Mouse (Mus musculus) cerebellum, postnatal 10 days (tissue): Measurements from ENCODE around the gene Psmd12.
"Not testable (repeated sequence)": the region's sequence is repeated elsewhere in the genome, so short reads cannot be mapped to it uniquely, and the experiment has no call there.

Source experiments
- DNase-seq, 2 experiments: peaks; one replicate each; pipeline ENCODE4 v3.0.0; 2021; ENCODE audit warnings: mixed read lengths in 2 of 2

Psmd12 gene

DNA sequence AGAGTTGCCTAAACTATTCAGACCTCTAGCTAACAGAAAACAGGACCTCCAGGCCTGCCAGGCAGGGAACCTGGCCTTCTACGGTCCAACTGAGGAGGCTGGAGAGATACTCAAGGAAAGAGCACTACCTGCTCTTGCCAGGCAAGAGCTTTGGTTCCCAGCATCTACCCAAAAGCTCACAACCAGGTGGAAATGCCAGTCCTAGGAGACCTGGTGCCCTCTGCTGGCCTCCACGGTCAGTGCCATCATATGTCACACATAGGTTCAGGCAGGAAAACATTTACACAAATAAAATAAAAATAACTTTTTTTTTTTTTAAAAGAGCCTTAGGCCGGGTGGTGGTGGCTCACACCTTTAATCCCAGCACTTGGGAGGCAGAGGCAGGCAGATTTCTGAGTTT, 16.8 kb upstream of the Psmd12 start:
- DNase-seq: peak in 1 of 2 experiments; percentile 26

DNA sequence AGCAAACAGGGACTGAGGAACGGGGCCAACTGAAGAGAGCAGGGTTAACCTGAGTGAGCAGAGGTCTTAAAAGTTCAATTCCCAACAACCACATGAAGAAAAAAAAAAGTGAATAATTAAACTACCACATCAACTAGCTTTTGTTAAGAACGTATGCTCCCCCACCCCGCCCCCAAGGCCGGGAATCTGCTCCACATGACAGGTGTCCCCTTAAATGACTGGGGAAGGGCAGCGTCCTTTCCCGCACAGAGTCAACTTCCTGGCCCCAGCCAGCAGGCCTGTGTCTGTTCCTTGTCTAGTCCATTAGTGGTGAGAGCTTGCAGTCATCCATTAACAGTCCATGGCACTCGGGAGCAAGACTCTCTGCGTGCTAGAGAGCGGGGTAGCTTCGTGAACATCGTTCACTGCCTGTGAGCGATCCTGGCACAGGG, 16.0 kb upstream of the Psmd12 start:
- peak in 1 of 2 experiments; percentile 25 for DNase-seq

DNA sequence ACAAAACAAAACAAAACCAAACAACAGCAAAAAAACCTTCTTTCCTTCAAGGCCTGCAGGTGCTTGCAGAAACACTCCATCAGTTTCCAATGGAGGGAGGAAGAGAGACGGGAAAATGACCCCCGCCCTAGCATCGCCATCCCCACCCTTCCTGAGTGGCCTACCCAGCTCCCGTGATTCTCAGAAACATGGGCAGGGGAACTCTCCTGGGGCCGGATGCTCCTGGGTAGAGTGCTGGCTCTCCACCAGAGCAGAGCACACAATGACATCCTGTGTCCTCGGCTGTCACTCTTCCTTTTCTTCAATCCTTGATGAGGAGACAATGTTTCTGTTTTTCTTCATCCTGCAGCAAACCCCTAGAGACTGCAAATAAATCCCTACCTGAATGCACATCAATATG, 15.1 kb upstream of the Psmd12 start:
- DNase-seq: peak in 1 of 2 experiments; percentile 29

DNA sequence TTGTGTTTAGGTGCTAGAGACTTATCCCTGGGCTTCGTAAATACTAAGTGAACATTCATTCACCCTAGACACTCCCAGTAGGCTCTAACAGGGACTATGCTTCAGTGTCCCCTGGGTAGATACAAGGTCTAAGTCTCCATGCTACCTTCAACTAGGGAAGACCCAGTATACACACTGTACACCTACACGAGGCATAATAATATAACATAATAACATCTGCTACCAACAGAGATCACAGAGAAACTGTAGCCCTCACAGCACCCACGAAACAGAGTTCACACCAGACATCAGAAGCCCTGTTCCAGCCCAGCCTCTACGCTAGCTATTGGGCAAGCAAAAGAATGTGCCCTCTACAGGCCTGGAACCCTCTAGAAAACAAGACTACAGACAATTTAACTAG, 14.2 kb upstream of the Psmd12 start:
- DNase-seq: no peak

DNA sequence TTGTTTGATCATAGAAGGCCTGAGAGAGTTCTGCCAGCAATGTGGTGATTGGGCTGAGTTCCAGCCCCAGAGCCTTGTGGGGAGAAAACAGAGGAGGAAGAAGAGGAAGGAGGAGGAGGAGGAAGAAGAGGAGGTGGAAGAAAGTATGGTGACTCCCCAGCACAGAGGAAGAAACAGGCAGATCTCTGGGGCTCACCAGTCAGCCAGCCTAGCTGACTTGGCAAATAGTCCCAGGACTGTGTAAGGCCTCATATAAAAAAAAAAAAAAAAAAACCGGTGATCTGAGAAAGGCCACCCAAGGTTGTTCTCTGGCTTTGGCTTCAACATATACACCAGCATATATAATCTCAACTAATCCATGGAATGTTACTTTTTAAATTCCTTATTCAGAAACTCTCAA, 13.3 kb upstream of the Psmd12 start:
- DNase-seq: no peak

DNA sequence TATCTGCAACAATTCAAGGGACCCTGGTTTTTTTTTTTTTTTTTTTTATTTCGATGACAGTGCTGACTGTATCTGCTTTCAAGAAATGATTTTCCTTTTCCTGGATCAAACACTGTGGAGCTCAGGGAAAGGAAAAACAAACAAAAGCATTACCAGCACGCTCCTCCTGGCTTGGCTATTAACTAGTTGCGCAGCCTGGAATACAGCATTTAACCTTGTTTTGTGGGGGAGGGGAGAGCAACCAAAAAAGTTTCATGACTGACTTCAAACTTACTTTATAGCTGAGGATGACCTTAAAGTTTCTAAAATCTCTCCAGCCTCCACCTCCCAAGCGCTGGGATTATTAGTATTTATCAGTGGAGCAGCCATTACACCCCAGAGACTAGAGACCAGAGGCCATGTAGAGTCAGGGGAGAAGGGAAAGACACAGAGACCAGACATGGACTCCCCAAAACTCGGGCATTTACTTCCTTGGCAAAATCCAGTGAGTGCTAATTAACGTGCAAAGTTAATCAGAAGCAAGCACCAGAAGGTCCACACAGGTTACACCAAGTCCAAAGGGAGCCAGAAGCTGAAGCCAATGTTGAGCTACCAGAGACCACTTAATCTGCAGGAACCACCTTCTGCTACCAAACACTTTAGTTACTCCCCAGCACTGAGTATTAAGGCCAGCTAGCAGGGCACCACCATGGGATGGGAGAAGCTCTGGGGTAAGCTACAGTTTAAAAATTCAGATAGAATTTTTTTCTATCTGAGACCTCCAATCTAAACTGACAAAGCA, 12.5 kb upstream of the Psmd12 start:
- DNase-seq: no peak

DNA sequence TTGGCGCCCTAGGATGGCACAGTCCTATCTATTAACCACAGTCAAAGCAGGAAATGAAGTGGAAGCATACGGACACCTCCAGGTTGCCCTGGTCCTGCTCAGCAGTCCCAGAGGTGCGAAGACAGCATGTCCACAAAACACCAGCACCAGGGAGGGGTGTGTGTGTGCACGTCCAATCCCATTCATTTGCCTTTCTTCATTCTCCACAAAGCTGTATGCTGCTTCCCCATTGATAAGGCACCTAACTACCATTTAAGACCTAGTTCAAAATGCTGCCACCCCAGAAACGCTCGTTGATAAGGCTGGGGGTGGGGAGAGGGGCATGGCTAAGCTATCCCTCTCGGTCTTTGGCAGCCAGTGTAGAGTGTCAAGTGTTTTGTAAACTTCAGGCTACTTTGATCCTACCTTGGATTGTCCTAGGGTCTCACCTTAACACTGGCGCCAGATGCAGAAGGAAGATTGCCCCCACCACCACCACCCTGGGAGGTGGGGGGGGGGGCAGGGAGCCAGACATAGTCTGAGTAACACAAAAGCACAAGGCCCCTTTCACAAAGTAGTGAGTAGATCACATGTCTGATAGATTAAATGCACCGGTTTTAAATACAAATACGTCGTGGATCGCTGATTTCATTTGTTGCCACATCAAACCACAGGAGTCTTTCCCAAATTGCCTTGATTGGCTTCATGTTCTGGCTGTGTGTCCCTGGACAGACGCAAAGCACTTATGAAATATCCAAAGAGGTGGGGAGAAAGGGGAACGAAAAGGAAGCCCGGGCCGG, 10.8 kb upstream of the Psmd12 start:
- DNase-seq: peak in 1 of 2 experiments; percentile 33

DNA sequence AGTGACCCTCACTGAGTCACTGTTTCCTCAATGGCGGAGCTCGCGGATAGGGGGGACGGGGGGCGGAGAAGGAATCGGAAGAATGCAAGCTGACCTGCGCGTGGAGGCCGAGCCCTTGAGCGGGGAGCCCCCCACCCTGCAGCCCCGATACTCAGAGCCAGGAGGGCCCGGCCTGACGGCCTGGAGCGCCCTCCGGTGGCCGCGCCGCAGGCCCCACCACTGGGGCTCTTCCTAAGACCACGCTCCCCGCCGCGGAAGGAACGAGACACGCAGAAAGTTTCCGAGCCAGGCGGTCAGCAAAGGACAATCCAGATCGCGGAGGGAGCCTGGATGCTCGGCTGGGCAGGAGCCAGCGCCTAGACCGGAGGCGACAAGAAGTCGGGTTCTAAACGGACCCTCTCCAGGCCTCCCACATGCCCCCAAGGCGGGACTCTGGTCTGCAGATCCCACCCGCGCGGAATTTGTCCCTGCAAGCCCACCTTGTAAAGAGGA, 10.2 kb upstream of the Psmd12 start:
- DNase-seq: peak; percentile 91 to 93

DNA sequence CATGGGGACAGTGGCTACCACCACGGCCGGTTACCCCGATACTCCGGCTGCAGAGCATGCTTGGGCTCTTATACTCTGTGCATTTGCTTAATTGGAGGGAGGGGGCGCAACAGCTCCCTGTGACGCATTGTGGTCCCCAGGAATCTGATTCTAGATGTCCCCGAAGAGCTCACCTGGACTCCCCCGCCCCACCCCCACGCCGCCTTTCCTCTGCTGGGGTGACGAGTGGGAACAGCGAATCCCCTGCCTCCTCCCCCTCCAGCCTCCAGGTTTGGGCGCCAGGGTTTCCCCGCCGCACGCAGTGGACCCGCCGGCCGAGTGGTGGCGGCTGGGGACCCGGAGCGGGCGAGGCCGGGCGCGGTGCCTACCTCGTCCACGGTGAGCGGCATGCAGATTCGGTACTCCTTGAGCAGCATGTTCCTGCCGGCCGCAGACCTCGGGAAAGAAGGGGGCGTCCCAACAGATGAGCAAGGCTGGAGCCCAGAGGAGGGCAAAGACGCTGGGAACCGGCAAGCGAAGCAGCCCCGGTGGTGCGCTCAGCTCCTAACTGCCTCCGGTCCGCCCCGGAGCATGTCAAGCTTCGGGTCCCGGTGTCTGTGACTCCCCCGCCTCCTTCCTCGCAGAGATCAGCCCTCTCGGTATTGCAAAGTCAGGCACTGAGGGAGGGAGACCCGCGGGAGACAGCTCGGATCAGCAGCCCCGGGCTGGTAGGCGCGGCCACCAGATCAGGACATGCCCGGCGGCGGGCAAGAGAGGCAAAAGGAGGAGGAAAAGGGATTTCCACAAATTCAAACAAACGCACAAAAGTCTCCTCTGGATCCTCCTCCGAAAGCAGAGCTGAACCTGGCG, 9.5 kb upstream of the Psmd12 start:
- DNase-seq: peak; percentile 84

DNA sequence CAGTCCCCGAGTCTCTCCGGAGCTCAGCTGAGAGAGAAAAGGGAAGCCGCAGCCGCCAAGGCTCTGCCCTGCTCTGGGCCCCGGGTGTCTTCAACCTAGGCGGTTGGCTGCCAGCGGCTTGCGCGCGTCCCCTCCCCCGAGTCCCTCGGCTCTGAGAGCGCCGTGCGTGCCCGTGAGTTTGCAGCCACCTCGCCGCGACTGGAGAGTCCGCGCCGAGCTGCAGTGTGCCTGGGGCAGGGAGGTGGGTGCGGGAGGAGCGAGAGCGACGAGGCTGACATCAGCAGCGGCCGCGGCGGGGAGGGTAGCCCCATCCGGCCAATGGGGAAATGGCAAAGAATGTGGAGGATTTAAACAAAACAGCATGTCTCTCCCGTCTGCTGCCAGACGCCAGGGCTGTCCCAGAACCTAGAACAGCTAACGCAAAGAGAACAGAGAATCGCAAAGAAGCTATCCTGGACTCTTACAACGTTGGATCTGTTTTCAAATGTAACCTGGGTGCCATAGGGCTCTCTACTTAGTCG, 8.7 kb upstream of the Psmd12 start, which contains the start of gene Pitpnc1:
Gene Pitpnc1 (minus strand): TSS at position 179 of the 521 bp plus-strand sequence.
- DNase-seq: peak; percentile 86 to 94

DNA sequence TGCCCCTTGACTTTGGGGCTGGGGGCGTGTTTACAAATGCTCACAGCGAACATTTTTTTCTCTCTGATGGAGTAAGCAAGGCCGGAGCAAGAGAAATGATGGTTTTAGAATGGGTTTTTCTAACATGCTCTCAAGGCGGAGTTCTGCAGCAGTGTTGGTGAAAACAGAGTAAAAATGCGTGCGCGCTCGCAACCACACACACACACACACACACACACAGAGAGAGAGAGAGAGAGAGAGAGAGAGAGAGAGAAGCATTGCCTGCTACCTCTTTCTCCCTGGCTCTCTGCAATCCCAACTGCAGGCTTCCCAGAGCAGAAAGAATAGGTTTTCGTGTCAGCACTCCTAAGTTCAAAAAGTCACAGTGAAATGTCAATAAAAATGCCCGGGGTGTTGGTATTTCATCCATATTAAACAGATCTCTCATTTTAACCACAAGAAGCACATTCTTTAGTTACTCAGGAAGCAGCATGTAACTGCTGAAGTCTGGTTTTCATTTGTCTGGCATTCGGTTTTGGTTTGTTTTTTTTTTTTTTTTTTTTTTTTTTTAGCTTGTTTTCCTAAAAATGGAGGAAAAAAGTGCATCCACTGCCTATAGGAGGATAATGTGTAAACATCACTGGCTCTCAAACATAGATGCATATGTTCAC, 8.1 kb upstream of the Psmd12 start:
- DNase-seq: no peak

DNA sequence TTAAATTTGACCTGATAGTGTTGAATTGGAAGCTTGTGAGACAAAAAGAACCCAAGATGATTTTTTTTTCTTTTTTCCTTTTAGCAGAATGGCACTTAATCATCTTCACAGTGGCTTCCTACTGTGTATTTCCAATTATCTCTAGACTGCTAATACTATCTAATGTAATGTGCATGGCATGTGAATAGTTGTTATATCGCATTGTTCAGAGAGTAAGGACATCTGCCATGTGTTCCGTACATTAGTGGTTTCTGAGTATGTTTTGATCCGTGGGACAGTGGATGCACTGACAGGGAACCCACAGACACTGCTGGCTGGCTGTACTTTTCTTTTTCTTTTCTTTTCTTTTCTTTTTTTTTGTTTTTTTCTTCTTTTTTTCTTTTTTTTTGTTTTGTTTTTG, 7.0 kb upstream of the Psmd12 start:
- DNase-seq: no peak

DNA sequence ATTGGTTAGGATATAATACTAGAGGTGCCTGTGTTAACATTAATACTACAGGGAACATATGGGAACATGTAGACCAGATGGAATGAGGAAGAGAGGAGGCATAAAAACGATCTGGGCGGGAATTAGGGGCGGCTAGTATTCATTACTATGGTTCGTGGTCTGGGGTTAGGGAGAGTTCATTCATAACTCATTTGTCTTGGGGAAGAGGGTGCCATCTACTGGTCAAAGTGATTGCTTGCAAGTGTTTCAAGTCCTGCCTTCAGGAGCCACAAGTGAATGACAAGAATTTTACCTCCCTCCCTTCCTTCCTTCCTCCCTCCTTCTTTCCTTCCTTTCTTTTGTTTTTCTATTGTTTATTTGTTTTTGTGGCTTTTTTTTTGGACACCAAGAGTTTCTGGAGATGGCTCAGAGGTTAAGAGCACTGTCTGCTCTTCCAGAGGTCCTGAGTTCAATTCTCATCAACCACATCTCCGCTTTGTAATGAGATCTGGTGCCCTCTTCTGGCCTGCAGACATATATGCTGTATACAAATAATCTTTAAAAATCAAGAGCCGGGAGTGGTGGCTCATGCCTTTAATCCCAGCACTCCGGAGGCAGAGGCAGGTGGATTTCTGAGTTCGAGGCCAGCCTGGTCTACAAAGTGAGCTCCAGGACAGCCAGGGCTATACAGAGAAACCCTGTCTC, 6.0 kb upstream of the Psmd12 start:
- peak; percentile 72 to 80 for DNase-seq

DNA sequence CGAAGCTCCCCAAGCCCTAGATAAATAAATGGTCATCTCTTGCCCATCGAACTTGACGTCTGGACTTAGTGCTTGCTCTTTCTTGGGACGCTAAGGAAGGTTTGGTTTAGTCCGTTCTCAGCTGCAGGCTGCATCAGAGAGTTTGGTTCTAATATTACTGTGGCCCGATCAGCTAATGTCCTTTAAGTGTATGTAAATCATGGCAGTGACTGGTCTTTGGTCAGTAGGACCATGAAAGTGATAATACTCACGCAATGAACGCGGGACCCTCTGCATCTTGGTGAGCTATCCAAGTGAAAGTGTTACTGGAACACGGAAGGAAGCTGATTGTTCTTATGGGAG, 549 bp downstream of the Psmd12 start:
- no peak for DNase-seq

DNA sequence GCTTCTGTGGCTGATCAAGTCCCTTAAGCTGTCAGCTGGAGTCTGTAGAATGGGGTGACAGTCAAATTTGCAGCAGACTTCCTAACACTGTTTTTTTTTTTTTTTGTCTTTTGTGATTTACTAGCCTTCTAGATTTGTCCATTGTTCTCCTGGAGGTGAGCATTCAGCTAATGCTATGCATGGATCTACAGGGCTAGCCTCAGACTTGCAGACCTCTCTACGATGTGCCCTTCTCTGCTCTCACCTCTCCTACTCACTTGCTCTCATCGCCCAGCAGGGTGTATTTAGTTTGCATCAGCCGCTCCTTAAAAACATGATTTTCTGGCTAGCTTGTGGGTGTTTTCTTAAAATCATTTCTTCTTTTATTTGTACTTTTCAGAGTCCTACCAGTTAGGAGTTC, 5.1 kb downstream of the Psmd12 start:
- DNase-seq: no peak

DNA sequence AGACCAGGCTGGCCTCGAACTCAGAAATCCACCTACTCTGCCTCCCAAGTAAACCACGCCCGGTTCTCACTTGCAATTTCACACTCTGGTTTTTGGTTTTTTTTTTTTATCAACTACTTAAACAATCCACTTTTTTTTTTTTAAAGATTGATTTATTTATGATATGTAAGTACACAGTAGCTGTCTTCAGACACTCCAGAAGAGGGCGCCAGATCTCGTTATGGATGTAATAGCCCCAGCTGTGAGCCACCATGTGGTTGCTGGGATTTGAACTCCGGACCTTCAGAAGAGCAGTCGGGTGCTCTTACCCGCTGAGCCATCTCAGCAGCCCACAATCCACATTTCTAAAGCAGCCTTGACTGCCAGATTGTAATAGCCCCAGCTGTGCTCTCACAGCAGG, 23.5 kb downstream of the Psmd12 start:
- DNase-seq: no peak

DNA sequence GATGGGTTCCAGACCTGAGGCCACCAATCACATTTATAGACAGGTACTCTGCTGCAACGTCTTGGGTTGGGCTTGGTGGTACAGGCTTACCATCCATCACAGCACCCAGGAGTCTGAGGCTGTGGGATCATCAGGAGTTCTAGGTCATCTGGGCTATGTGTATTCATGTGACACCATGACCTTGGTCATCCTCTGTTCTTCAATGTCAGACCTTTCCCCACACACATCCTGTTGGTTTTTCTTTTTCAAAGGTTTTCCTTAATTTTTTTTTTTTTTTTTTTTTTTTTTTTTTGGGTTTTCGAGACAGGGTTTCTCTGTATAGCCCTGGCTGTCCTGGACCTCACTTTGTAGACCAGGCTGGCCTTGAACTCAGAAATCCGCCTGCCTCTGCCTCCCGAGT, 25.1 kb downstream of the Psmd12 start:
- not testable (repeated sequence) for DNase-seq

DNA sequence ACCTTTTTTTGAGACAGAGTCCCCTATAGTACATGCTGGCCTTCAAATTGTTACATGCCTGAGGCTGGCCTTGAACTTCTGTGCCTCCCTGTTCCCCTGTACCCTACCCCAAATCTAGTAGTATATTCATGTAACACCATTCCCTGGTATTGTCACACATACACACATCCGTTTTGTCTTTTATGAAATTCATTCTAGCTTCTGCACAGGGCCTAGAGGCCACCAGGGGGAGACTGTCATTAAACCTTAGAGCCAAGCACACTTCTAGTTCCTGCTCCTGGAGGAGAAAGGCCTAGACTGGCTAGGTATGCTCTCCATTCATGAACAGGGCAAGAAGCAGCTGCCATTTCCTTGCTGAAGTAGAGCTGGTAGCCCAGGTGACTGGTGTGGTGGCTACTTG, 27.0 kb downstream of the Psmd12 start:
- DNase-seq: peak; percentile 25 to 38

DNA sequence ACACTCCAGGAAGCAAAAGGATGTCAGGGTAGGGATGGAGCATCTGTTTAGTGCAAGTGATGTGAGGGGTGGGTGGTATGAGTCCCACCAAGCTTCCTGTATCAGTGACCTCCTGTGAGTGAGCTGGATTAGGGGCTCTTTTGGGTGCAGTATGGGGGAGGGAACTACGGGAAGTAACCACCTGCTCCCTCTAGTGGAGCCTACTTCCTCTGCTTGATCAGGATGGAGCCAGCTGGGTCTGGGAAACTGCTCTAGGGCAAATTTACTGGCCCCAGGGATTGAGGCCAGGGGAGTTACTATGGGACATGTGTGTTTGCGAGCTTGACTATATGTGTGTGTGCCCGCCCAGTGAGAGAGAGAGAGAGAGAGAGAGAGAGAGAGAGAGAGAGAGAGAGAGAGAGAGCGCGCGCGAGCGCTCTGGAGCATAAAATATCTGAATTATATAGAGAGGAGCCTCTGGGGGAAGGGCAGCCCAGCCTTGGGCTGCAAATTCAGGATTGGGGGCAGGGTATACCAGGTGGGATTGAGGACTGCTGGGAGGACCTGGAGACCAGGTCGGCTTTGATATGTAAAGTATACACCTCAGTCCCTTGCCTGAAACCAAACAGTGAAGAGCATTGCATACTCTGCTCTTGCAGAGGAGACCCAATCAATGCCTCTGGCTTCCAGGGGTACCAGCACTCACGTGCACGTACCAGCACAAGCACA, 30.5 kb downstream of the Psmd12 start:
- peak; percentile 47 to 53 for DNase-seq

DNA sequence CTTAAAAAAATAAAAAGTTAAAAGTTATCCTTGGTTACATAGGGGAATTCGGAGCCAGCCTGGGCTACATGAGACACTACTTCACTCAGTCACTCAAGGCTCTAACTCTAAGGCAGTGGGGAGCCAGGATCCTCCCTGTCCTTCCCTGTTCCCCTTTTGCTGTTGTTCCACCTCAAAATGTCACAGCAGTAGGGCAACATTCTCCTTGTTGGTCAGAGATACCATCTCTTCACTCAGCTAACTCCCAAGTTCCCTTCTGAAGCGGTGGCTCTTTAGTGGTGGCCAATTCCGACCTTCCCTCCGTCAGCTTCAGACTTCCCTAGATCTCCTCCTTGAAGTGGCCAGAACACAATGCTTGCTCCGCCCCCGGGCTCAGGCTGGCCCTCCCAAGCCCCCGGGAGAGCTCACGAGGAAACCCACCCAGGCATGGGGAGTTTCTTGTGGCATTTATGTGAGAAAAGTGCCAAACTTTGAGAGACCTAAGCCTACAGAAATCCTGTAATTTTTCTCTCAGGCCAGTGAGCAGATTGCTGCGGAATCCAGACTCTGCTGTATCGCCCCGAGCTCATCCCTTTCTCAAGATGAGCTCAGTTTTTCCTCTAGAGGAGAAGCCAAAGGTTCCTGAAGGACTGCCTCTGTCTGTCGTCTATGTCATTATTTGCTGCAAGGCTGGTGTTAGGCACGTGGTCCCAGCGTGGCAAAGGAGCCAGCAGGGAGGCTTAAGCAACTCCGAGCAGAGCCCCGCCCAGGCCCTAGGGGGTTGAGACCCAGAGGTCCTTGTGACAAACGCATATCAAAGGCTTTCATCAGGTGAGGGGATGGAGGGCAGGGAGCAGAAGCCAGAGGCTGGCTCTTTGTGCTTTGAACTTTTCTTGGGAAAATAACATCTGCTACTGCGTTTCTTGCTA, 31.3 kb downstream of the Psmd12 start:
- DNase-seq: peak in 1 of 2 experiments; percentile 27
